Mouse (Mus musculus) neural tube, embryonic 12.5 days (tissue): Measurements from ENCODE around the gene Kdm4a. TPM values are rescaled to one million over a fixed set of nuclear protein-coding genes. Genes with fewer than 3 reads are reported as not detected.

Source experiments
- ATAC-seq: fragments of 200-750 bp; cut with Nextera tagmentation; 2 replicates; pipeline ENCODE4 v1.8.0; 2017; ENCODE audit warnings: low read depth, mild to moderate bottlenecking, moderate TSS enrichment, moderate library complexity; ENCODE audit not compliant: low FRiP score
- H3K27ac ChIP-seq: fragments of 300-500 bp; sonication (generic); 2 replicates; pipeline ENCODE4 v1.5.1; 2016
- H3K27me3 ChIP-seq: fragments of 300-500 bp; sonication (generic); replicated peaks from 2 replicates; pipeline ENCODE4 v1.6.1; 2016; ENCODE audit warnings: mild to moderate bottlenecking
- H3K36me3 ChIP-seq: fragments of 300-500 bp; sonication (generic); 2 replicates; pipeline ENCODE4 v1.6.1; 2016; ENCODE audit warnings: mild to moderate bottlenecking
- H3K4me1 ChIP-seq: fragments of 300-500 bp; sonication (generic); 2 replicates; pipeline ENCODE4 v1.6.1; 2016
- H3K4me2 ChIP-seq: fragments of 300-500 bp; sonication (generic); replicated peaks from 2 replicates; pipeline ENCODE4 v1.6.1; 2016; ENCODE audit warnings: mild to moderate bottlenecking
- H3K4me3 ChIP-seq: fragments of 300-500 bp; sonication (generic); 2 replicates; pipeline ENCODE4 v1.5.1; 2016
- H3K9ac ChIP-seq: fragments of 300-500 bp; sonication (generic); 2 replicates; pipeline ENCODE4 v1.6.1; 2016; ENCODE audit warnings: mild to moderate bottlenecking
- H3K9me3 ChIP-seq: fragments of 300-500 bp; sonication (generic); 2 replicates; pipeline ENCODE4 v1.6.1; 2016; ENCODE audit warnings: mild to moderate bottlenecking
- WGBS: fragments of 180-500 bp; shearing (Covaris S2); methylation state at CpG from one replicate; pipeline ENCODE4 v1.1.7; 2016; 5-methylcytosine and 5-hydroxymethylcytosine counted together
- polyA plus RNA-seq: library from polyadenylated mRNA; unstranded; fragments of >200 nt; fragmentation: Nextera tagmentation; extraction: Ambion mirVana; gene quantifications from 2 replicates; pipeline ENCODE4 v1.2.1, GENCODE M21; 2016

Gene Kdm4a
- polyA plus RNA-seq, 1 experiment from 2014 or later = 55.1 TPM

DNA sequence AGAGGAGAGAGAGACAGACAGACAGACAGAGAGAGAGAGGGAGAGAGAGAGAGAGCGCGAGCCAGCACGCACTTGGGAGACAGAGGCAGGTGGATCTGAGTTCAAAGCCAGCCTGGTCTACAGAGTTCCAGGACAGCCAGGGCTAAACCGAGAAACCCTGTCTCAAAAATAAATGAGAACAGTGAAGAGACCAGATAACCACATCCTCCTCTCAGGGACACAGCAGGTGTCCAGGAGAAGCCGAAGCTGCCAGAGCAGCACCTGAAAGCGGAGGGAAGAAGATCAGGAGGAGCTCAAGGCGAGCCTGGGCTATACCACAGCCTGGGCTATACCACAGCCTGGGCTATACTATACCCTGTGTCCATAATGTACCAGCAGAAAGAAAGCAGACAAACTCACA, 29.0 kb downstream of the Kdm4a start:
- no peak for ATAC-seq

DNA sequence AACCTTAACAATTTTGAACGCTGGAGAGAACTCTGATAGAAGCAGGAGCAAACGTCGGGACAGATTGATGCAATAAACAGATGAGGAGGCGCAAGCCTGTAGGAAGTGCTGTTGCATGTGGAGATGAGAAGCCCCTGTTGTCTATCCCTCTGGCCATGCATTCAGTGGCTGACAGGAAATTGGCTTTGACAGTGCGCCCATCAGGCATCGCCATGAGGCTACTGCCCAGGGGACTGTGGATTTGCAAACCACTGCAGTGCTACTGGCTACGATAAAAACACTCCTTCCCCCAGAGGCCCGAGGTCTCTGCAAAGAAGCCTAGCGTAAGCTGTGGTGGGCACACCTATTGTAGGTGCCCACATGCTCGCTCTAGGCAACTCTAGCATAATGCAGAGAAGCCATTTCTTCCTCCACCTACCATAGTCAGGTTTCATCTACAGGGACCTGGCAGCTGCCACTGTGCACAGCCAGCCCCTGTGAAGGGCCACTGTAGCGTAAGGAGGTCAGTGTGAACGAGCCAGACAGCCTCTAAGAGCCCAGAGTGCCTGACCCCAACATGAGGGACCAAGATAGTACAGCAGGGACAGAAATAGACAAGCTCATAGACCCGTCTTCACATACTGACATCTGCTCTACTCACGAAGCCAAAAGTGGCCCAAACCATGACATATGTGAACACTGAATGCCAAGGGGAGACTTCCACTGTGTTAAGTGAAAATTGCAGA, 29.7 kb downstream of the Kdm4a start:
- 91% methylated on average over 14 of the region's 14 CpGs for WGBS
- Histone ChIP-seq H3K4me3 (no peak overlapping the region), H3K9me3 (no peaks in the 10 kb centered on the region)

More for the DNA sequence above, 29.0 kb downstream of the Kdm4a start:
- 93% methylated on average over 7 of the region's 7 CpGs for WGBS
- Histone ChIP-seq H3K9ac (no peak overlapping the region), H3K27ac (no peak overlapping the region), H3K4me1 (no peaks in the 10 kb centered on the region), H3K4me3 (no peak overlapping the region), H3K27me3 (no peaks in the 10 kb centered on the region), H3K36me3 (peaks cover 99% of the 10 kb centered on the region), H3K4me2 (no peak overlapping the region), H3K9me3 (no peaks in the 10 kb centered on the region)

DNA sequence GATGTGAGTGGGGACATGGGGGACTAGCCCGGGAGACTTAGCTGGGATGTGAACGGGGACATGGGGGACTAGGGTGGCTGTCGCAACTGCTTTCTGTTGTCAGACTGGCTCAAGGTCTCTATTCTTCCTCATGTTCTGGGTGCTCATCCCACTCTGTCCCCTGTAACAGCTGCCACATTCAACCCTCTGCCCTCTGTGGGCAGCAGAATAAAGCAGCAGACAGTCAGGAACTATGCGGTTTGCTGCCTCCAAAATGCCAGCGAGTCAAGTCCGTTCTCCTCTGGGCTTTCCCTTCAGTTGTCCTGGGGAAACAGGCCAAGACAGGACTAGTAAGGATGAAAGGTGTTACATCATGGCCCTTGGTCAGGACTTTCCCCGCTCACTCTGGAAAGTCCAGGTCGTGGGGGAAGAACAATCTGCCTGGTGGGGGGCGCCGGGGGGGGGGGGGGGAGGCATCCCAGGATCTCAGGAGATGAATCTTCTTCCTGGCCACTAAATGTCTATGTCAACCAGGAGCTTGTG, 30.7 kb downstream of the Kdm4a start:
- H3K4me3 ChIP-seq = no peak overlapping the region
- H3K9ac ChIP-seq = no peak overlapping the region
- WGBS = 93% methylated on average over 10 of the region's 10 CpGs
- H3K4me2 ChIP-seq = no peak overlapping the region
- no peaks in the 10 kb centered on the region for H3K27me3 ChIP-seq
- no peak for ATAC-seq
- H3K4me1 ChIP-seq = no peaks in the 10 kb centered on the region
- no peak overlapping the region for H3K27ac ChIP-seq
- peaks cover 99% of the 10 kb centered on the region for H3K36me3 ChIP-seq
- H3K9me3 ChIP-seq = no peaks in the 10 kb centered on the region

More for the DNA sequence above, 29.7 kb downstream of the Kdm4a start:
- H3K36me3 ChIP-seq = peaks cover 99% of the 10 kb centered on the region
- H3K9ac ChIP-seq = no peak overlapping the region
- H3K4me2 ChIP-seq = no peak overlapping the region
- H3K27ac ChIP-seq = no peak overlapping the region
- no peaks in the 10 kb centered on the region for H3K4me1 ChIP-seq
- no peak for ATAC-seq
- H3K27me3 ChIP-seq = no peaks in the 10 kb centered on the region

DNA sequence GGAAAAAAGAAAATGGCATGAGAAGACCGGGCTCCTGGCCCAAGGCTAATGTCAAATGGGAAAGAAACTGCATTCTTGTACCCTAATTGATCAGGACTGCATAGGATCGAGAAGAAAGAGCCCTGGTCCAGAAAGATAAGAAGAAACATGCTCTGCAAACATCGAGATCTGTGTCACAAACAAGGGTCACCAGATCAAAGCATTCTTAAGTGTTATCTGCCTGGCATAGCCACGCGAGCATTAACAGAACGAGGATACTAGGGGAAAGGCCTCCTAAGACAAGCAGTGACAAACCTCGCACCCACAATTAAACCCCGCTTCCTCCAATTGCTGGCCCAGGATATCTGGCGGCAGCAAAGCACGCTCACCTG, 31.5 kb downstream of the Kdm4a start:
- no peaks in the 10 kb centered on the region for H3K4me1 ChIP-seq
- WGBS = 88% methylated on average over 10 of the region's 10 CpGs
- no peak for ATAC-seq
- peaks cover 99% of the 10 kb centered on the region for H3K36me3 ChIP-seq
- H3K27ac ChIP-seq = no peak overlapping the region
- H3K9ac ChIP-seq = no peak overlapping the region
- no peaks in the 10 kb centered on the region for H3K27me3 ChIP-seq
- H3K4me3 ChIP-seq = no peak overlapping the region
- H3K9me3 ChIP-seq = no peaks in the 10 kb centered on the region
- no peak overlapping the region for H3K4me2 ChIP-seq

DNA sequence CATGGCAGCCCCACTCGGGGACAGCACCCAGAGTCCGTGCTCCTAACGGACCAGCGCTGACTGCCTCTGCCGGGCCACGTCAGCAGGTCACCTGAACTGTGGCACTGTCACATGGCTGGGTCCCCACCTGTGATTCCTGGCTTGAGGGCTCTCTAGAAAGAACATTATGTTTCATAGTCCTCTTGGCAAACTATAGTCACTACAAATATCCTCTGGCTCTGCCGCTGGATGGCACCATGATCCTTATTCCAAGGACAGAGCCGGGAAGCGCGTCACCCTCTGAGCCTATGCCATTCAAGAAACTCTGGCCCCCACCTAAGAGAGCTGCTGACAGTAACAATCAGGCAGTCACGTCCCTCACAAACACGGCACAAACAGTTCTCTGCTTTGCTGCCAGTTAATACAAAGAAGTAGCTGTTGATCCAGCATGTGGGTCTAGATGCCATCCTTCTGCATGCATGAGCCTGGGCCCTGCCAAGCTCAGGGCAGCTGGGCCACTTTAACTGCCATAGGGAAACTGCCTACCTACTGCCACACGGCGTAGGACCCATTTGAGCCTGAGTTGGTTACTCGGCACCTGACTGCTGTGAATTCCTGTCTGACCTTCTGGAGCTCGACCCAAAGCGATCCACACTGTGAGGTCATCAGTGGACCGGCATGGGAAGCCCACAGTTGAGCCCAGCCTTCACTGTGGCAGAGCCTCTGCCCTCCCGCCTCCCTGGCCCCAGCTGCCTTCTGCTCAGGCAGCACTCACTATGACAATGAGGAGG, 32.1 kb downstream of the Kdm4a start:
- H3K9ac ChIP-seq = no peak overlapping the region
- no peaks in the 10 kb centered on the region for H3K9me3 ChIP-seq
- no peak overlapping the region for H3K4me3 ChIP-seq
- peaks cover 99% of the 10 kb centered on the region for H3K36me3 ChIP-seq
- ATAC-seq = no peak
- H3K27ac ChIP-seq = no peak overlapping the region
- WGBS = 92% methylated on average over 19 of the region's 19 CpGs
- no peaks in the 10 kb centered on the region for H3K27me3 ChIP-seq
- H3K4me1 ChIP-seq = no peaks in the 10 kb centered on the region
- no peak overlapping the region for H3K4me2 ChIP-seq

DNA sequence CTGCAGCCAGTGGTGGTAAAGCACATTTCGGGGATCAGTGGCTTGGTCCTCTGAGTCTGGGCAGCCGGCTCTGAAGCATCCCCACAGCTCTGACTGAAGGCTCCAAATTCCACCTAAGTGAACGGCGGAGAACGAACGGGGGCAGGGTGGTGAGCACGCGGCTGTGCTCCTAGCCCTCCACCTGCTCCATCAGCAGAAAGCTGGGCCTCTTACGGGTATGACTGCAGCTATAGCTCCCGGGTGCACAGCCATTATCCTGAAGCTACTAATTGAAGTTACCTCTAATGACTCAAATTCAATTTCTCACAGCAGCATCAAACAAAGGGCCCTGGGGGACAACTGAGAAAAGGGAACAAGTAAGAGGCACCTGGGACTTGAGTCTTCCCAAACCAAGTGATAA, 32.8 kb downstream of the Kdm4a start:
- ATAC-seq = no peak; the same call in 1 of the 2 replicates
- Histone ChIP-seq H3K9ac (no peak overlapping the region), H3K4me2 (no peak overlapping the region), H3K27me3 (no peaks in the 10 kb centered on the region), H3K9me3 (no peaks in the 10 kb centered on the region), H3K27ac (no peak overlapping the region), H3K36me3 (peaks cover 99% of the 10 kb centered on the region), H3K4me3 (no peak overlapping the region), H3K4me1 (no peaks in the 10 kb centered on the region)
- WGBS = 86% methylated on average over 10 of the region's 10 CpGs

DNA sequence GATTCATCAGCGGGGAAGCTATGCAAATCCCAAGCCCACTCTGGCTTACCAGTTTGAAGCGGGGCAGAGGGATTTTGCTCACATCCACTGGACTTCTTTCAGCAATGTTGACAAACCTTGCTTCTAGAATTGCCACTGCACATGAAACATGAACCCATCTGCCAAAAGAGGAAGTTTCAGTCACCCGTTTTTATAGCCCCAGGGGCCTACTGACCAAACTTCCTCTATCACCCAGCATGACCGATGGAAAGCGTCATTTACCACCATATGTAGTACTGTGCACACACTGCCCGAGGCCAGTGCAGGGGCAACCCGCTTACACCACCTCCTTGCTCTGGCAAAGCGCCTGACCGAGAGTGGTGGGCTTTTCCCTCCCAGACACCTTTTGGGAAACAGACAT, 35.5 kb downstream of the Kdm4a start:
- ATAC-seq = no peak
- Histone ChIP-seq H3K27me3 (no peaks in the 10 kb centered on the region), H3K9ac (no peak overlapping the region), H3K4me1 (no peaks in the 10 kb centered on the region), H3K9me3 (no peaks in the 10 kb centered on the region), H3K4me2 (no peak overlapping the region), H3K36me3 (peaks cover 97% of the 10 kb centered on the region), H3K27ac (no peak overlapping the region), H3K4me3 (no peak overlapping the region)
- WGBS = 90% methylated on average over 9 of the region's 9 CpGs

DNA sequence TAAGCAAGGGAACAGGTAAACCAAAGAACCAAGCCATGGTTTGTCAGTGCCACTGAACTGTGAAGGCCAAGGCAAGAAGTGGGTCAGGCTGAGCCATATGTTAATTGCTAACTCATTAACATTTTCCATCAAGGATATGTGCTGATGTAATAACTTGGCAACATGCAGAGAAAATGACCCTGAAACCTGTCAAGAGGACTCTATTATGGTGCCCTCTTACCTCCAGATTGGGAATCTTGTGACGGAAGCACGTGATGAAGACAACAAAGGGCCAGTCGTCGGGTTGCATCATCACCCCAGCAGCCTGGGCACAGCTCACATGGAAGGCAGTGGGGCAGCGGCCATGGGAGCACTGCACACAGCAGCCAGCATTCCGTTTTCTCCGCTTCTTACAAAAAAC, 36.2 kb downstream of the Kdm4a start:
- H3K36me3 ChIP-seq = peaks cover 97% of the 10 kb centered on the region
- no peaks in the 10 kb centered on the region for H3K9me3 ChIP-seq
- no peak for ATAC-seq
- 90% methylated on average over 7 of the region's 7 CpGs for WGBS
- no peak overlapping the region for H3K4me3 ChIP-seq
- H3K27ac ChIP-seq = no peak overlapping the region
- no peaks in the 10 kb centered on the region for H3K27me3 ChIP-seq
- no peak overlapping the region for H3K4me2 ChIP-seq
- no peak overlapping the region for H3K9ac ChIP-seq
- no peaks in the 10 kb centered on the region for H3K4me1 ChIP-seq

DNA sequence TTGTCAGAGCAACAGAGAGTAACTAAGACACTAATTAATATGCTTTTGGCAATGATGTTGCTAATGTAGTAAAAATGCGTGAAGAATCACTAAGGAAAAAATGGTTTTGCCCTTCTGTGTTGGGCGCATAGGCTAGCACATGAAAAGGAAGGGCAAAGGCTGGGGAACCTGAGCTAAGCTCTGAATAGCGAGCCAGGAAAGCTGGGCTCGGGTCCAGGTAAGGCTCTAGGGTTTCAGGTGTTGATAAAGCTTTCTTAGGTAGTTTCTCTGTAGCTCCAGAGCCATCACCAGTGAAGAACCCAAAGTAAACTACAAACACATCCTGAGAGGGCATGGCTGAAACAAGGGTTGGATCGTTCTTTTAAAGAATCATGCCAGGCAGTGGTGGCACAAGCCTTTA, 38.3 kb downstream of the Kdm4a start:
- no peaks in the 10 kb centered on the region for H3K4me1 ChIP-seq
- WGBS = 94% methylated on average over 5 of the region's 5 CpGs
- no peaks in the 10 kb centered on the region for H3K27me3 ChIP-seq
- no peaks in the 10 kb centered on the region for H3K9me3 ChIP-seq
- H3K9ac ChIP-seq = no peak overlapping the region
- peaks cover 97% of the 10 kb centered on the region for H3K36me3 ChIP-seq
- ATAC-seq = no peak
- H3K4me2 ChIP-seq = no peak overlapping the region
- H3K4me3 ChIP-seq = no peak overlapping the region
- H3K27ac ChIP-seq = no peak overlapping the region

DNA sequence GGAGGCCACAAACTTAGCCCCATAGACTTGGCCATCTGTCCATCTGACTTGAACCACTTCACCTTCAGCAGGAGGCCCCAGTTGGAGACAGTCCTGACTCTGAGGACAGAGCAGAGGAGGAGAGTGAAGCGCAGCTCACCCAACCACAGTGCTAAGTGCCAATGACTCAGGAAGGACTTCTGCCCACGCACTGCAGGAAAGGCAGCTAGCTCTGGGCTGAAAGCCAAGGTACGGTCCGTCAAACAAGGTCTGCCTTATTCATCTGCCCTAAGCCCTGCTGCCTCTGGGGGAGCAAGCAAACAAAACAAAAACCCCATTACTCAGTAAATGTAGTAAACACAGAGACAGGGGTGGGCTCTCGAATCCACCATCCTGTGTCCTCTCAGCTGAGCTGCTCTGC, 41.0 kb downstream of the Kdm4a start:
- H3K27me3 ChIP-seq = no peaks in the 10 kb centered on the region
- ATAC-seq = no peak
- WGBS = 85% methylated on average over 5 of the region's 5 CpGs
- H3K9ac ChIP-seq = no peak overlapping the region
- no peak overlapping the region for H3K4me2 ChIP-seq
- no peak overlapping the region for H3K27ac ChIP-seq
- peaks cover 74% of the 10 kb centered on the region for H3K36me3 ChIP-seq
- H3K4me1 ChIP-seq = peaks cover 9% of the 10 kb centered on the region
- H3K4me3 ChIP-seq = no peak overlapping the region
- H3K9me3 ChIP-seq = no peaks in the 10 kb centered on the region

DNA sequence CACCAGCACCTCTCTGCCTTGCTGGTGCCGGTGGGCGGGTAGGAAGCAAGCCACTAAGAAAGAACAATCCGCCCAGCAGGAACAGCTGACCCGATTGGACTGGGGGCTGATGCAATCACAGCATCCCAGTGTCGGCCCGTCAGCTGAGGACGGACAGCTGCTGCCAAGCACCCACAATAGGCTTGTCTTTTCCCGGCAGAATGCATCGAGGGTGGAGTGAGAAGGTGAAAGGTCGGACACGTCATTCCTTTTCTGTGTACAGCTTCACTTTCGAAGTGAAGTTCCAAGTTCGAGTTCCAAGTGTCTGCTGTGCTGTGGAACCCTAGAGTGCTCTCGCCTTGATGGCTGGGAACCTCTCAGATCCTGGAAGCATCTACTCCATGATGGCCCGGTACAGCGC, 42.0 kb downstream of the Kdm4a start:
- peaks cover 64% of the 10 kb centered on the region for H3K36me3 ChIP-seq
- ATAC-seq = no peak
- 87% methylated on average over 16 of the region's 16 CpGs for WGBS

DNA sequence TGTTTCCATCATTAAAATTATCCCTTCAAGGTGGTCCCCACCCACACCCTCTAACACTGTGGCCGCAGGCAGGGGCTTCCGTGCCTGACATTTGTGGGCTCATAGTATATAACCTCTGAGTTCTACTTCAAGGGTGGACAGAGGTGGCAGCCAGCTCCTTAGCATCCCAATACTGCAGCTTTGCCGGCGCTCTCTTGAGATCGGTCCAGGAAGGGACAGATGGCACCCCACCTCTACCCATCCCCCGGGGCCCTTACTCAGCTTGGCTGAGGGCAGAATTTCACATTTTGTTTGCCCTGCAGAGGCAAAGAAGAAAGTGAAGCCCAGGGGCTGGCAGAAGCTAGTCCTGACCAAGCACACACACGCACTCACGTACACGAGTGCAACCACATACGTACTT, 42.5 kb downstream of the Kdm4a start:
- Histone ChIP-seq H3K4me3 (no peak overlapping the region), H3K36me3 (peaks cover 59% of the 10 kb centered on the region), H3K27me3 (no peaks in the 10 kb centered on the region), H3K27ac (no peak overlapping the region), H3K4me2 (no peak overlapping the region), H3K9me3 (no peaks in the 10 kb centered on the region), H3K9ac (no peak overlapping the region), H3K4me1 (peaks cover 12% of the 10 kb centered on the region)
- ATAC-seq = no peak
- 94% methylated on average over 10 of the region's 10 CpGs for WGBS

More for the DNA sequence above, 42.0 kb downstream of the Kdm4a start:
- H3K9me3 ChIP-seq = no peaks in the 10 kb centered on the region
- H3K4me2 ChIP-seq = no peak overlapping the region
- H3K4me1 ChIP-seq = peaks cover 12% of the 10 kb centered on the region
- H3K9ac ChIP-seq = no peak overlapping the region
- H3K27me3 ChIP-seq = no peaks in the 10 kb centered on the region
- H3K27ac ChIP-seq = no peak overlapping the region
- no peak overlapping the region for H3K4me3 ChIP-seq
